Mouse (Mus musculus) lung, adult 2 months (tissue): ENCODE data around the gene Myo15b.

Source experiments
- CTCF ChIP-seq: fragments of 200-500 bp; IDR thresholded peaks from 2 replicates; pipeline ENCODE4 v1.5.1; 2011; ENCODE audit warnings: mild to moderate bottlenecking, low read length, control low read depth; ENCODE audit not compliant: insufficient read depth
- POLR2A ChIP-seq: fragments of 200-500 bp; IDR thresholded peaks from 2 replicates; pipeline ENCODE4 v1.6.1; 2011; ENCODE audit warnings: low read depth, mild to moderate bottlenecking, control low read depth, low read length, borderline replicate concordance; ENCODE audit errors: extremely low read depth

DNA sequence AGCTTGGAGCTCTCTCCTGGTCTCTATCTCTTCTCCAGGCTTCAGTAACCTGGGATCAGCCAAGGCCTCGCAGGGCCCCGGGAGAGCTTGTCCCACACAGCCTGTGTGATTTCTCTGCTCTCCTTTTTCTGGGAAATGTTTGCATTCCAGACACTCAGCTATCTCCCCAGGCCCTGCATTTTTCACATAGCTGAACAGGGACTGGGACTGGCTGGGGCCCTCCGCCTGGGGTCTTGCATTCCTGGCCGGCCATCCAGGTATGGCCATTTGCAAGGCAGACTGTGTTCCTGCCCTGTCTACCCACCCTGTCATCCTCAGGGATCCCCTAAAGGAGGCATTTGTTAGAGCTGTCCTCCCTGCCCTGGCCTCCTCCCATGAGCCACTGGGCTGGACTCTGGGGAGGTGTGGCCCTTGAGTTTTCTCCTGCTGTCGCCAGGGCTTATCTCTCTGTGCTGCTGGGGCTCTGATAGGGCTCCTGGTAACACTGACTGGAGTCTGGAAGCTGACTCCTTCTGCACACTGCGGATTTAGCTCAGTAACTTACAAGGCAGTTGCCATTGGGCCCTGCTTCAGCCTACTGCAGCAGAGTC is 16.1 kb upstream of the Myo15b start:
- no peak for TF ChIP-seq CTCF
- TF ChIP-seq POLR2A, result no peak
